Mouse (Mus musculus) ES-E14 (cell line): ENCODE measurements around the gene Mapk14. TPM values are rescaled to one million over a fixed set of nuclear protein-coding genes. Genes with fewer than 3 reads are reported as not detected.

Experiments used
- DNase-seq: peaks from one replicate; pipeline ENCODE4 v3.0.0-alpha.2; 2013; ENCODE audit warnings: low read depth, low spot score
- H3K27ac ChIP-seq: 2 replicates; pipeline ENCODE4 v1.5.1; 2012; ENCODE audit warnings: low read depth, mild to moderate bottlenecking, low read length, moderate library complexity, mixed read lengths; ENCODE audit not compliant: poor library complexity, insufficient read depth, severe bottlenecking
- H3K36me3 ChIP-seq: 2 replicates; pipeline ENCODE4 v1.6.1; 2012; ENCODE audit warnings: mild to moderate bottlenecking, low read length, moderate library complexity, mixed read lengths; ENCODE audit not compliant: control insufficient read depth, poor library complexity, insufficient read depth, severe bottlenecking
- H3K4me1 ChIP-seq, 2 experiments: fragments of 150-350 bp in 1 of 2; sonication (generic) in 1 of 2; 2 replicates each; pipeline ENCODE4 v1.6.1; 2012; ENCODE audit warnings: low read length in 2 of 2, mild to moderate bottlenecking in 1 of 2, mixed read lengths in 1 of 2; ENCODE audit not compliant: control insufficient read depth in 2 of 2, insufficient read depth in 2 of 2, poor library complexity in 1 of 2
- H3K4me3 ChIP-seq, 2 experiments: fragments of 150-350 bp in 1 of 2; sonication (generic) in 1 of 2; 2 replicates each; pipeline ENCODE4 v1.5.1; 2012; ENCODE audit warnings: low read length in 2 of 2, low read depth in 1 of 2, mild to moderate bottlenecking in 1 of 2, mixed read lengths in 1 of 2; ENCODE audit not compliant: insufficient read depth in 1 of 2, poor library complexity in 1 of 2, severe bottlenecking in 1 of 2
- H3K9ac ChIP-seq: 2 replicates; pipeline ENCODE4 v1.6.1; 2012; ENCODE audit warnings: low read depth, mild to moderate bottlenecking, low read length, mixed read lengths; ENCODE audit not compliant: poor library complexity, insufficient read depth, severe bottlenecking
- H3K9me3 ChIP-seq: fragments of 150-350 bp; sonication (generic); 2 replicates; pipeline ENCODE4 v1.6.1; 2012; ENCODE audit warnings: low read depth, mild to moderate bottlenecking, low read length; ENCODE audit not compliant: control insufficient read depth, insufficient read depth
- CHD2 ChIP-seq: IDR thresholded peaks from 2 replicates; pipeline ENCODE4 v1.6.1; 2014; ENCODE audit warnings: mild to moderate bottlenecking, low read depth, low read length, inconsistent platforms
- HCFC1 ChIP-seq: IDR thresholded peaks from 2 replicates; pipeline ENCODE4 v1.6.1; 2012; ENCODE audit warnings: low read length, inconsistent platforms, borderline replicate concordance; ENCODE audit not compliant: insufficient read depth
- MAFK ChIP-seq: IDR thresholded peaks from 2 replicates; pipeline ENCODE4 v1.6.1; 2014; ENCODE audit warnings: mild to moderate bottlenecking, low read depth, low read length, inconsistent platforms; ENCODE audit not compliant: insufficient read depth
- ZC3H11A ChIP-seq: IDR thresholded peaks from 2 replicates; pipeline ENCODE4 v1.6.1; 2012; ENCODE audit warnings: low read depth, mild to moderate bottlenecking, inconsistent platforms, low read length, borderline replicate concordance
- ZNF384 ChIP-seq: IDR thresholded peaks from 2 replicates; pipeline ENCODE4 v1.6.1; 2012; ENCODE audit warnings: low read depth, low read length, inconsistent platforms
- in situ Hi-C, 2 experiments: fragments of 600-800 bp; cut with MboI; formaldehyde crosslinking; loops; one replicate each; pipeline ENCODE4 v1.15.1; 2025; ENCODE audit warnings: low sequenced_read_pairs in 2 of 2, inconsistent platforms in 1 of 2; ENCODE audit not compliant: unreplicated experiment in 2 of 2
- total RNA-seq: library from RNA; depleted of rRNA; stranded (reverse); fragments of 300-350 nt; gene quantifications from 2 replicates; pipeline ENCODE4 v1.2.3, GENCODE M21; 2012

Gene Mapk14
- total RNA-seq, 1 experiment: 77.3 TPM

DNA sequence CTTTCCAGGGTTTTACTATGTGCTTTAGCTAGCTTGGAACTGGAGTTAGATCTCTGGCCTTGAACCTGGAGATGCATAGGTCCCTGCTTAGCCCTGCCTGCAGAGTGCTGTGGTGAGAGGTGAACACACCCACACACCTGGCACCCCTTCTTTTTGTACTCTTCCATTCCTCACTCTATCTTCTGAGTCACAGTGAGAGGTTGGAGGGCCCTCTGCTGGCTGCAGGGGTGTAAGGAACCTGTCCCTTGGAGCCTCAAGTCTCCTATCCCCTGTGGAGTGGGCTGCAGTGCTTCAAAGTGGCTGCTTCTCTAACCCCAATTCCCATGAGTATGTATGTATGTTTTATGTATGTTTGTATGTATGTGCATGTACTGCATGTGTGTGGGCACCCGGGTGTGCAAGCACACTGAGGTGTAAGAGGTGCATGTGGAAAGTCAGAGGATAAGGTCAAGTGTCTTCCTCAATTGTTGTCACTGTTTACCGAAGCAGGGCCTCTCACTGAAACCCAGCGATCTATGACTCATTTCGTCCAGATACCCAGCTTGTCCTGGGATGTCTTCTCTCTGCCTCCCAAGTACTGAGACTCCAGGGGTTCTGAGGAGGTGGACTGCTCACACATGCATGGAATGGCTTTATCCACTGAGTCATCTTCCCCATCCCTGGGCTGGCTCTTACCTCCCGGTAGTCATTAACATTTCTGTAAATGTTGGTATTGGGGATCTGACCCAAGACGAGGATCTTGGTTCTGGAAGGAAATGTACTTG, 42.3 kb upstream of the Mapk14 start:
- DNase-seq: no peak

DNA sequence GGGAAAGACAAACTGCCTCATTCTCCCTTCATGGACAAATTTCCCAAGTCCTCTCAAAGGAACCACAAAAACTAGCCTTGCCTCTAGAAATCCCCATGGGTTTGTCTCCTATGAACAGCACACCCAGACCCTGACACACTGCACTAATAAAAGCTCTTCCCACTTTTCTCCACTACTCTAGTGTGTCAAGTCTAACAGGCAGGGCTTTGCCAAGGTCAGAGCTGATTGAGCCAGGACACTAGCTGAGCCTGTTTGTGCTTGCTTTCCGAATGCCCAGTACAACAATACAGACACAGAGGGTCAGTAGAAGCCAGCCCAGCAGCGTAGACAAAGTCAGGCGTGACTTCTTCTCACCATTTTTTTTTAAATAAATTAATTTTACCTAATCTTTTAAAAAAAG, 40.9 kb upstream of the Mapk14 start:
- no peak for DNase-seq
- Histone ChIP-seq H3K4me3 (no peak overlapping the region), H3K9ac (no peak overlapping the region), H3K4me1 (no peaks in the 10 kb centered on the region), H3K36me3 (no peaks in the 10 kb centered on the region), H3K27ac (no peak overlapping the region), H3K9me3 (no peaks in the 10 kb centered on the region)
- in situ Hi-C loops: no loop called here
- no peak for TF ChIP-seq ZNF384

More for the DNA sequence above, 42.3 kb upstream of the Mapk14 start:
- no peak overlapping the region for H3K9ac ChIP-seq
- H3K4me3 ChIP-seq: no peak overlapping the region
- H3K9me3 ChIP-seq: no peaks in the 10 kb centered on the region
- H3K27ac ChIP-seq: no peak overlapping the region
- in situ Hi-C loops: no loop called here
- TF ChIP-seq MAFK (no peak), HCFC1 (no peak), CHD2 (no peak), ZC3H11A (no peak; the same call in 1 of the 2 replicates), ZNF384 (no peak)
- peaks cover 0 to 3% of the 10 kb centered on the region in 2 experiments; a peak in 1 of 4 replicates for H3K4me1 ChIP-seq
- no peaks in the 10 kb centered on the region for H3K36me3 ChIP-seq

DNA sequence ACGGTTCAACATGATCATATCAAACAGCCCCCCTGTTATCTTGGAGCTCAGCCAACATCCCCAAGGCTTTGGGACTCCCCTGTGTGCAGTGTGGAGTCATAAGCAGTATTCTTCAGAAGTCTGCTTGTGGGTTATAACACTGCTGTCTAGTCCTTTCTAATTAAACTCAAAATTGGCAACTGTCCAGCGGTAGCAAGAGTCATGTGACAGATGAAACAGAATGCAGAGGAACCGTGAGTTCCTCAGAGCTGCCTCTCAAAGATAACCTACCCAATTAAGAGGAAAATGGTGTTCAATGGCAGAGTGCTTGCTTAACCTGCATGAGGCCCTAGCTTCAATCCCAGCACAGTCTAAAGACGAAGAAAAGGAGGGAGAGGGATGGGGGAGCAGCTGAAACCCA, 33.2 kb upstream of the Mapk14 start:
- no peak overlapping the region for H3K4me3 ChIP-seq
- DNase-seq: no peak
- no peaks in the 10 kb centered on the region for H3K36me3 ChIP-seq
- in situ Hi-C loops: no loop called here
- TF ChIP-seq ZNF384: no peak
- no peaks in the 10 kb centered on the region for H3K4me1 ChIP-seq
- no peak overlapping the region for H3K27ac ChIP-seq
- no peak overlapping the region for H3K9ac ChIP-seq
- H3K9me3 ChIP-seq: no peaks in the 10 kb centered on the region

DNA sequence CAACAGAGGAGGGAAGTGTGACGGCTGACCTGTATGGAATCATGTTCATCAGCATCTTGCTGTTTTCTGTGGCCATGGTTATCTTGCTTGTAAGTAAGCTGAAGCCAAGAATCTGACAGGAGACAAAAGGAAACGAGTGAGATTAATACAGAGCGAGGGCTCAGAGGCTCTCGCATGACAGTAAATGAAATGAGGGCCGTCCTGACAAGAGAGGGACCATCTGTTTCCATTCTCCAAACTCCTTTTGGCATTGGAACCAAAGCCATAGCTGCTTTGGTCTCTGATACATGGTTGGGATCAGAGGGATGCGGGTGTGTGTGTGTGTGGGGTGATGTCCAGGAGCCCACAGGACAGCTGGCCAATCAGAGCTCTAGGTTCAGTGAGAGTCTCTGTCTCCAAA, 31.6 kb upstream of the Mapk14 start:
- no peak for DNase-seq

DNA sequence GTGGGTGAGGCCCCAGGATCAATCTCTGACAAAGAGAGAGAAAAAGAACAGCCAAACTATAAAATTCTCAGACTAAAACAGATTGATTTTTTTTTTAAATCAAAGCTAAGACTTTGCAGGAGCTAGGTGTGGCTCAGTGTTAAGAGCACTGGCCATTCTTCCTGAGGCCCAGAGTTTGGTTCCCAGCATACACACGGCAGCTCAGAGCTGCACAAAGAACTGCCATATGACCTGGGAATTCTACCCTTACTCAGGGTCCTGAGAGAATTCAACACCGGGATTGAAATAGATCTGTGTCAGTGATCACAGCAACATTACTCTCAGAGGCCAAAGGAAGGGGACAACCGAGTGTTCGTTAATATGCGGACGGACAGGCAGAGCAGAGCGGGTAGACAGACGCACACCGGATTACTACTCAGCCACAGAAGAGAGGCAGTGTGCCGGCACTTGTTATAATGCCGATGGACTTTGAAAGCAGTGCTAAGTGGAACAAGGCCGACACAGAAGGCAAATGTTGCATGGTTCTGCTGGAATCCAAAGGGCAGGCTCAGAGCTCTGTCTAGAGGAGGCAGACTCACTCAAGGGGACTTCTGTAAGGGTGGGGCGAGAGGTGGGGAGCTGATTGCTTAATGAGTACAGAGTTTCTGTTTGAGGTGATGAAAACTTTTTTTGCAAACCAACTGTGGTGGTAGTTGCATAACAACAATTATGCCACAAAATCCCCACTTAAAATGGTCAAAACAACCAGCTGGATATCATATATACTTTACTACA, 8.6 kb upstream of the Mapk14 start:
- Histone ChIP-seq H3K9me3 (no peaks in the 10 kb centered on the region), H3K4me3 (no peak overlapping the region), H3K36me3 (no peaks in the 10 kb centered on the region), H3K9ac (no peak overlapping the region), H3K4me1 (no peaks in the 10 kb centered on the region), H3K27ac (no peak overlapping the region)
- DNase-seq: no peak
- in situ Hi-C loops: no loop called here
- TF ChIP-seq ZC3H11A (no peak), CHD2 (no peak)

More for the DNA sequence above, 31.6 kb upstream of the Mapk14 start:
- no peak for TF ChIP-seq HCFC1
- TF ChIP-seq ZC3H11A: no peak
- in situ Hi-C loops: no loop called here
- Histone ChIP-seq H3K9ac (no peak overlapping the region), H3K36me3 (no peaks in the 10 kb centered on the region), H3K4me1 (no peaks in the 10 kb centered on the region), H3K4me3 (no peak overlapping the region), H3K9me3 (no peaks in the 10 kb centered on the region), H3K27ac (no peak overlapping the region)
